Mouse (Mus musculus) fat pad, adult 2 months (tissue): Measurements from ENCODE around the gene Zmat5.
"Not testable (repeated sequence)": the region's sequence is repeated elsewhere in the genome, so short reads cannot be mapped to it uniquely, and the experiment has no call there.

Experiments used
- DNase-seq: peaks from one replicate; pipeline ENCODE4 v3.0.0-alpha.2; 2011; ENCODE audit warnings: low read depth, low spot score; ENCODE audit errors: extremely low read depth

Gene Zmat5

DNA sequence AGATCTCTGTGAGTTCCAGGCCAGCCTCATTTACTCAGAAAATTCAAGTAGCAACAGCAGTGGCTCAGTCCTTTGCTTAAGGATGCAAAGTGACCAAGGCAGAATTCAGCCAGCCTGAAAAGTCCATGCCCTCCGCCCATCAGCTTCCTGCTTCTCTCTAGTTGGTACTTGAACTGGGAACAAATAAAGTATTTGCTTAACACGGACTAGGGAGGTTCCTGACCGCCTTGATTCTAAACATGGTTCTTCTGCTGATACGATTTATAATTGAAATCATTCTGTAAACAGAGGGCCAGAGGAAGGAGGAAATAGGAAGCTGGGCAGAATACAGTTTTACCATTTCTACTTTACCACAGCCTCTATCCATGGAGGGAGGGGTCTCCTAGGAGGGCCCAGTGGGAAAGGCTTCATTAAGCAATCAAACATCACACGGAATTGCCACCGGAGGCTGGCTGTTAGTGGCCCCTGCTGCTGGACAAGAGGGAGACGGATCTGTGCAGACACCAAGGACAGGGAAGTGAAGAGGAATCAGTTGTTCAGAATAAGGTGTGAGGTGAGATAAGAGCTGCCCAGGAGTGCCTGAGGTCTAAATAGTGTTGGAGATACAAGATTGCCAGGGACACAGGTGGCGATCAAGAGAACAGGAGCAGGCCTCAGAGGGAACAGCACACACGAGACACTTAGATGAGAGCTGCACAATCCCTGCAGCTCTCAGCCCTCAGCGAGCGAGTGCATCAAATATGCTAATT lies 15.7 kb upstream of the Zmat5 start:
- no peak for DNase-seq

DNA sequence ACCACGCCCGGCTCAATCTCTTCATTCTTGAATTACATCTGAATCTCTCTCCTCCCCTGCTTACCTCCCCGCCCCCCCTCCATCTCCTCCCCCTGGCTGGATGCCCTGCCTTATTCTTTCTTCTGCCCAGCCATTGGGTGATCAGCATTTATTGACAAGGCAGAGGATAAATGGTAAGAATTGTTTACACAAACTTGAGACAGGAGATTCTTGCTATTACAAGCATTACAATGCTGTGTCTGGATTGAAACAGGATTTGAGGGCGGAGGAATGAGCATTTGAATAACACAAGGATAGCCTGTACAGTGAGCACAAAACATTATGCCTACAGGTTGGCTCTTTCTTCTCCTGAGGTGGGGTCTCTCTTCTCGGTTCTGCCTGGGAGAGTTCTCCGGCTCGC lies 14.1 kb upstream of the Zmat5 start:
- no peak for DNase-seq

DNA sequence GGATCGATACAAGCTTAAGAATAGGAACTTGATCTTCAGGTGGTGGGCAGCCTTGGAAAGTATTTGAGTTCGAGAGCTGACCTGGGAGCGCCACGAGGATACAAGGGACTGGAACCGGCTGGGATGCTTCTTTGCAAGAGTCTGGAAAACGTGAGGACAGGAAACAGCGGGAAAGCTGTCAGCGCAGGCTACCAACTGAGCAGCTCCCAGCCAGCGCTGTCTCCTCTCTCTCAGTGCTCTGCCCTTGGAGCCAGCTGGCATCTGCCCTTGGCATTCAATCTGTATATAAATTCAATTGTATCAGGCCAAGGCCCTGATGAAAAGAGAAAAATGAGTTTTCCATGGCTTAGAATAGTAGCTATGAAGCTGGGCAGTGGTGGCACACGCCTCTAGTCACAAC lies 13.3 kb upstream of the Zmat5 start:
- DNase-seq, result no peak

DNA sequence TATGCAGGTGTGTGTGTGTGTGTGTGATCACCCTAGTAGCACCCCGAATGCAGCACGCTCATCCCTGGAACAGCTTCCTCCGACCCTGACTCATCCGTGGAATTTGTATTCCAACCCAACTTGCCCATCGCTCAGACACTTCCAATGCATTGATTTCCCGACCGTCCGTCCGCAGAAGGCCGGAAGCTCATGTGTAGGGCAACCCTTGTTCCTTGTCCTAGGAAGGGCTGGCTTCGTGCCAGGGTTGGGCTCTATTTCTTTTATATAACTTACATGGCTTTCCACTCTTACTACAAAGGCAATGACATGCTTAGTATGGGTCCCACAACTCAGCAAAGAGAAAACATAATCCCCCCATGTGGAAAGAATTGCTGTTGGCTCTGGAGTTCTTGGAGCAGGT lies 12.3 kb upstream of the Zmat5 start:
- DNase-seq, result no peak

DNA sequence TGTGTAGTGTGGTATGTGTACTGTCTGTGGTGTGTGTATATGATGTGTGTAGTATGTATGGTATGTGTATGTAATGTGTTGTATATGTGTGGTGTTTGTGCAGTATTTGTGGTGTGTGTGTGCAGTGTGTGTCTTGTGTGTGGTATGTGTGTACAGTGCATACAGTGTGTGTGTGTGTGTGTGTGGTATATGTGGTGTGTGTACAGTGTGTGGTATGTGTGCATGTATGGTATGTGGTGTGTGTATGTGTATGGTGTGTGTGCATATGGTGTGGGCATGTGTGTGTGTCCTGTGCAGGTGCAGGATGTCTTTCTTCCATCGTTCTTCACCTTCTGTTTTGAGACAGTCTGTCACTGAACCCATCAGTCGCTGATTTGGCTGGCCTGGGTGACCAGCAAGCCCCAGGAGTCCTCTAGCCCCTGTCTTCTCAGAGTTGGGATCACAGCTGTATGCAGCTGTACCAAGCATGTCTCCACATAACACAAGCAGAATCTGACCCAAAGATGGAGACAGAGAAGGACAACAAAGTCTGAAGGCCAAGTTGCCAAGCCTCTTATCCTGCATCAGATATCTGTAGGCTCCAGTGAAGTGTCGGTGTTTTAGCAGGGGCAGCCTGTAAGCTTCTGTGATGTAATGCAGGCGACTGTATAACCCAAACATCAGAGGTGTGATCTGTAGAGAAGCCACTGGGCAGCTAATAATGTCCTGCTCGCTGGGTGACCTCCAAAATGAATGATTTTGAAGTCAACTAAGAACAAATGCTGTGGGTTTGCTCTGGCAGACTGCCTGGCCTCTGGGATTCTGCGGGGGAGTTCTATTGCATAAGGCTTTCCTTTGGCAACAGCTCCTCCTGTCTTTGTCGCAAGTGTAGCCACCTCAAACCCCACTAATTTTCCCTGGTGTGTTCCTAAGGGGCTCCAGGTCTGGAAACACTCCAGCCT lies 7.2 kb upstream of the Zmat5 start:
- DNase-seq, result peak; percentile 69

DNA sequence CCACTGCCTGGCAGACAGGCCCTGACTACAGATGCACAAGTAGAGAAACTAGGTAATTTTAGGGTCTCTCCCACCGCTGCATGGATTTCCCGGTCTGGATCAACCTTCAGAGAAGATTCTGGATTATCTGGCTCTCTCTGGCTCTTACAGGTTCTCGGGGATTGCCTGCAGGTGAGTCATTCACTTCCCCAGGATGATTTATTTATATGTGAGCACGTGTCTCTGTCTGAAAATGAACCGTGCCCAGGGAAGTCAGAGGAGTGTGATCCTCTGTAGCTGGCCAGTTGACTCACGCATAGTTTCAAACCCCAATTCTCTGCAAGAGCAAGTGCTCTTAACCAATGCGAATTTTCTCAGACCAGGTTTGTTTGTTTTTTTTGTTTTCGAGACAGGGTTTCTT lies 3.8 kb upstream of the Zmat5 start:
- no peak for DNase-seq

DNA sequence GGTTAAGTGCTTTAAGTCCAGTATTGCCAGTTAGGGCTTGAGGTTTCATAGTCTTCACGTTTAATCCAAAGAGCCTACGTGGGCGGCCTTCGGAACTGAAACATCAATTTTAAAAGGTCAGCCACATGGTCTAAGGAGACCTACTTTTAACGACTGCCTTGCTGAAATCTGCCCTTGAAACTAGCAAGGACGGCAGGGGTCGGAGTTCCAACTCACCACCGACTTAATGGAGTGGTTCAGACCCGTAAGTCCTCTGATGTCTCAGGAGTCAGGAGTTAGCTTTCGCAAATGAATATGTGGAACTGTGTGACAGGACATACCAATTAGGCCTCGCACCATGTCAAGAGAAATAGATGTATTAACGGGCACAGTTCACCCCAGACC lies 798 bp upstream of the Zmat5 start:
- DNase-seq, result no peak

DNA sequence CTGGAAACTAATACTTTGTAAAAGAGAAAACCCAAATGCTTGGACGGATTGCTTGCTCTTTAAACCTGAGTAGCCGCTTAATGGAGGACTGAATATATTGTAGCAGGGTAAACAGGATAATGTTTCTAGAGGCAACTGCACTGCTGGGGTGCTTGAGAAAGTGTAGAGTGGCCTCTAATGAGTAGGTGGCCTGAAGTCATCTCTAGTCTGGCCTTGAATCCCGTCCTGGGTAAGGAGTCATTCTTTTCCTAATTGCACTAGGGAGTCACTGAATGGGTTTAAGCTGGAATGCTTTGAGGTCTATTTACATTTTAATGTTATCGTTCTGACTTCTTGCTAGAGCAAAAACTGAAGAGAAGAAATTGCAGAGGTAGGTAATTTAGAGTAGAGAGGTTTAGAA lies 700 bp downstream of the Zmat5 start:
- no peak for DNase-seq

DNA sequence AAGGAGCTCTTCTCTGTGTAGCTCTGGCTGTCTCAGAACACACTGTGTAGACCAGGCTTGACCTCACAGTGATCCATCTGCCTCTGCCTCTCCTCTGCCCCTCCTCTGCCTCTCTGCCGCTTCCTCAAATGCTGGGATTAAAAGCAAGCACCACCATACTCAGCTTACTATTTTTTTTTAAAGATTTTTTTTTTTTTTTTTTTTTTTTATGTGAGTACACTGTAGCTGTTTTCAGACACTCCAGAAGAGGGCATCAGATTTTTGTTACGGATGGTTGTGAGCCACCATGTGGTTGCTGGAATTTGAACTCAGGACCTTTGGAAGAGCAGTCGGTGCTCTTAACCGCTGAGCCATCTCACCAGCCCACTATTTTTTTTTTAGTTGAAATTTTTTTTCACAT lies 5.7 kb downstream of the Zmat5 start:
- not testable (repeated sequence) for DNase-seq

DNA sequence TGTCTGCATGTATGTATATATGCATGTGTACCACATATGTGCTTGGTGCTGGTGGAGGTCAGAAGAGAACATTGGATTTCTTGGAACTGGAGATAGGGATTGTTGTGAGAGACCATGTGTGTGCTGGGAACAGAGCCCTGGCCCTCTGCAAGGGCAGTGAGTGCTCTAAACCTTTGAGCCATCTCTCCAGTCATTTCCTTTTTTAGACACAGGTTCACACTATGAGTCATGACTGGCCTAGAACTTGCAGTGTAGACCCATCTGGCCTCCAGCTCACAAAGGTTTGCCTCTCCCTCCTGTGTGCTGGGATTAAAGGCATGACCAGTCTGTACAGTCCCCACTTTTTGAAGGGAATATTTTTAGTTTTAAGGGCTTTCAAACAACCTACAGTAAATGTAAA lies 8.3 kb downstream of the Zmat5 start:
- no peak for DNase-seq

DNA sequence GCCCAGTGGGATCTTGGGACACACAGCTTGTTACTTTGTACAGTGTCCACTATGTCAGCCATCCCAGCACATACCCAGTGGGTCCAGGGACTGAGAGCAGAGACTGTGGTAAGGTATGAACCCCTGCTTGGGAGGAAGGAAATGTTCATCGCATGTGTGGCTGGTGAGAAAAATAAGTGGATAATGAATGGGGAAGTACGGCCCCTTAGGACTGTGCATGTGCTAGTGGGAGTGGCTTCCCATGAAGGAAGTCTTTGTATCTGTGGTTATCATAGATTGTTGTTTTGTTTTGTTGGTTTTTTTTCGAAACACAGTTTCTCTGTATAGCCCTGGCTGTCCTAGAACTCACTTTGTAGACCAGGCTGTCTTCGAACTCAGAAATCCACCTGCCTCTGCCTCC lies 10.2 kb downstream of the Zmat5 start:
- DNase-seq, result no peak

DNA sequence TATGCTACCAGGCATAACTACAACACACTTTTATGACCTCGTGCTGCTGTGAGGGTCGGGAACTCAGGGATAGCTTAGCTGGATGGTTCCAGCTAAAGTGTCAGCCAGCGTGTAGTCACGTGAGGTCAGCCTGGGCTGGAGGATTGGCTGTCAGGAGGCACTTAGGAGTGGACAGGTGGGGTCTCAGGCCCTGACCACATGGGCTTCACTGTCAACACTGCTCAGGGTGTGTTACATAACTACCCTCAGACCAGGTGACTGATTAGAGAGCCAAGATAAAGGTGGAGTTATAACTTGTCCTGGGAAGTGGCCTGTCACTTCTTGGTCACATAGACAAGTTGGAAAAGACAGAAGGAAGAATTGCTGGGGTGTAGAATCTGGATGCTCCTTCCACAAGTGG lies 11.1 kb downstream of the Zmat5 start:
- DNase-seq, result no peak

DNA sequence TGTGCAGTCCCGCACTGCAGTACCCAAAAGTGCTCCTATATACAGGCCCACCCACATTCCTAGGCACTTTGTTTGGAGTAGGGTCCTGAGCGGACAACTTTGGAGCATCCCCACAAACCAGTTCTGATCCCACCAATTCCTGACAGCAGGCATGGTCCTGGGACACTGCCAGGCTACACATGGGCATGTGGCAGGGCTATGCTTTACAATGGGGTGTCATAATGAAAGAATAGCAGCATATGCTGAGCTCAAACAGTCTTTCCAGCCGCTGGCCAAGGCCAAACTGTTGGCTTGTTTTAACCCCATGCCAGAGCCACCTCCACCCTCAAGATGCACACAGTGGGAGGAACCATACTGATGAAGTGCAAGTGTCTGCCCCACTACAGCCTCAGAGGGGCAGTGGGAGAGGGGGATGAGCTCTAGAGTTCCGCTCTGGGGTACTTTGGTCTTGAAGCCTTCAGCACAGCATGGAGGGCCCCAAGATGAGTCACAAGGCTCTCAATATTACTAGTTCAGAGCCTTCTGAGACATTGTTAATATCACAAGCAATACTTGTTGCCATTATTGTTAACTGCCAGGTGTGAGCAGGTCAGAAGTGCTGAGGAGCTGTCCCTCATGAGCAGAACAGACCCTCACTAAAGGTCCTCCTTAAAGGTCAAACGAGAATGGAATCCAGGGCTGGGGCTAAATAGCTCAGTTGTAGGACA lies 12.2 kb downstream of the Zmat5 start:
- DNase-seq, result no peak

DNA sequence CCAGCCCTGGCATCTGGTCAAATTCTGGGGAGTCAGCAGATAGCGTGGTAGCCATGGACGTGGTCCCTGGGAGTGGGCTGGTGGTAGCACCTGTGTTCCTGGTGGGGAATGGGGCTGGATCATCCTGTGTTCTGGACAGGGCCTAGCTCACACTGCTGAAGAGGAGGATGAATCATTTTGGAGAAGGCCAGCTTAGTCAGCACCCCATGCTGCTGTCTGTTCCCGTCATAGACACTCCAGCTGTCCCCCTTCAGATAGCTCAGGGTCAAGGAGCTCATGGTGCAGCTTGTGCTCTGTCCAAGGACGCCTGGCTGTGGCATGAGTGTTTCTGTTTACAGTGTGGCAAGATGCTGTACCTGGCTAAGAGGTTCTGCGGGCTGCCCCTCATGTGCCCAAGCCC lies 14.1 kb downstream of the Zmat5 start:
- no peak for DNase-seq

DNA sequence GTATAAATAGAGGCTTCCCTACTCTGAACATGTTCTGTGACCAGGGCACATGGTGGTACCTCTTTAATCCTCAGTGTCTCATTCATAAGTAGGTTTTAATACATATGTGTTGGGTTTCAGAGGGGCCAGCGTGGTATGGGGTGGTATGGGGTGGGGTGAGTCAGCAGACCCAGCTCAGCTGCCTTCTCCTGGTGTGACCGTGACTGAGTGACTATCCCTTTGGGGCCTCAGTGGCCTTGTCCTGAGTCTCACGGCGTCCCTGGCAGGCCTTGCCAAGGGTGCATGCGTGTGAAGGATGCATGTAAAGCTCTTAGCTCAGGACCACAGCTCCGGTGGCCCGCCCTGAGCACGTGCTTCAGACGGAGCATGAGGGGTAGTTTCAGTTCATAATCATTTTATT lies 15.5 kb downstream of the Zmat5 start:
- DNase-seq, result no peak

DNA sequence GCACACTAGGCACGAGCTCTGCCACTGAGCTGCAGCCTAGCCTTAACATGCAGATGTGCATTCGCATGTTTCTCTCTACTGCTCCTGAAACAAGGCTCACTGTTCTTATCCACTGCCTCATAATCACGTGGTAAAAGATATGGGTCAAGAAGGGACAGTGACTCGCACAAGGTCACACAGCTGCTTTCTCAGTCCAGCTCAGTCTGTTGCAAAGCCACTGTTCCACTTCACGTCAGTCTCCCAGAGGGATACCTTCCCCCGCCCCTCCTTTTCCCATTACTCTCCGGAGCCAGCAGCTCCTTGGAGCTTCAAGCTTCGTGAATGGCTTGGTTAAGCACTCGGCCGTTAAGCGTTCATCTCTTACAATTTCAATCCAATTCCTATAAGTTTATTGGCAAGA lies 15.9 kb downstream of the Zmat5 start:
- DNase-seq, result no peak

DNA sequence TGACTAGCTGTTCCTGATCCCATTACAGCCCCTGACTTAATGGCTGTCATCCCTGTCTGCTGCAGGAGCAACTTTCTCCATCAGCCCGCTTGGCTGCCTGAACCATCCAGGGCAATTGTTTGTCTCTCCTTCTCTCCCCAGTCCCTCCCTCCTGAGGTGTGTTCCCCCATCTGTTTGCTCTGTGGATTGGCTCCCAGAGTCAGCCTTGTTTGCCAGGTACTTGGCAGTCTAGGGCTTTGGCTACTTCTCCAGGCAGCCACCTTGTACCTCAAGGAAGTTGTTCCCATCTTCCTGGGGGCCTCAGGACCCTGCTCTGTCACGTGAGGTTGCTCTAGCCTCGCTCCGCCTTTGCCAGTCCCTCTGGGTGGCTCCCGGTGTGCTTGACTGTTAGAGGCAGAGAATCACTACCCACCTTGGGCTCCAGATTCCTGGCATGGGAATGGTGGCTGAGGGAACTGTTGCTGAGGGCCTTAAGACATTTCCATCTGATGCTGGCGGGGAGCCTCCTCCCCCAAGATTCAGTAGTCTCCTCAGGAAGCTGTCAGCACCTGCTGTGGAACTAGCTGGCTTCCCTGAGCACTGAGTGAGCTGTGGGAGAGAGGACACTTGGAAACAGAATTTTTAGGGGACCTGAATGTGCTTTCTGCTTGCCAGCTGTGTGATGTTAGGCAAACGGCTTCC lies 16.6 kb downstream of the Zmat5 start:
- DNase-seq, result no peak

DNA sequence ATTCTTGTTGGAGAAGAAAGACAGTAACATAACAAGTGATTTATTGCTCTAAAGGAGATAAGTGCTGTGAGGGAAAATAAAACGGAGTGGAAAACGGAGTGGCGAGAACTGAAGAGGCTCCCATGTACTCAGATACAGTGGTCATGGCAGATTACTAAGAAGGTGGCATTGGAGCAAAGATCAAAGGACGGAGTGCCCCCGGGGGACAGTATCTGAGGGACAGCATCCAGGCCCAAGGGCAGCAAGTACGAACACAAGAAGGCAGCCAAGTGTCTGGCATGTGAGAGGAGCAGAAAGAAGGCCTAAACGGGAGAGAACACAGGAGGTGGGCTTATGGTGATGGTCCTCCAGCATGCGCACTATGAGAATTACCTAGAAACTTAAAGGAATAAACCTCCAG lies 17.2 kb downstream of the Zmat5 start:
- no peak for DNase-seq

DNA sequence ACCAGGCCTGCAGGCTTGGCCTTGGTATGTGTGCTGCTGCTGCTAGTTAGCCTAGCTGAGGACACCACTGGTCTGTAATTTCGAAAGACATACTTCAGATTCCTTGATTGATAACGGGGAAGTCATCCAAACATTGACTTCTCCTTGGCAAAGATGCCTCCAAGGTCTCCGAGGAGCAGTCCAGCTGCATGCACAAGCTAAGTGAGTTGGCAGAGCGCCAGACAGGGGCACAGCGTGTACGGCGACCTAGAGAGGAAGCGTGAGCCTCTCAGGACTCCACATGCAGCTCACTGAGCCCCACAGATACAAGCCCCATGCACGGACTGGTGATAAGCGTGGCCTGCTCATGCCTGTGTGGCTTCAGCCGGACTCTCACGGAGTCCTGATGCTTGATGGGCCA lies 25.1 kb downstream of the Zmat5 start:
- DNase-seq, result peak; percentile 83

DNA sequence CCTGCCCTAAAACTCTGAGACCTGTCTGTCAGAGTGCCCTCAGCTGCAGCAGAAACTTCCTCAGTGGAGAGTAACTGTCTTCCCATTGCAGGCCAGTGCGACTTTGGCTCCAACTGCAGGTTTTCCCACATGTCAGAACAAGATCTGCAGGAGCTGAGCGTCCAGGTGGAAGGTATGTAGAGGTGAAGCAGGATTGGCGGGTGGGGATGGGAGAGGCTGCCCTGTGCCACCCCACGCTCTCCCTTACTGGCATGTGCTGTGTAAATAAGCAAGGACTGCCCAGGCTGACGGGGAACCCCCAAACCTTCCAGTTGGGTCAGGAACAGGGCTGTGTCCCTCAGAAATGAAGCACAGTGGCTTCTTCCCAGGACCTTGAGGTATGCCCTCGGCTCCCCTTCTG lies 25.6 kb downstream of the Zmat5 start:
- DNase-seq, result peak; percentile 92

DNA sequence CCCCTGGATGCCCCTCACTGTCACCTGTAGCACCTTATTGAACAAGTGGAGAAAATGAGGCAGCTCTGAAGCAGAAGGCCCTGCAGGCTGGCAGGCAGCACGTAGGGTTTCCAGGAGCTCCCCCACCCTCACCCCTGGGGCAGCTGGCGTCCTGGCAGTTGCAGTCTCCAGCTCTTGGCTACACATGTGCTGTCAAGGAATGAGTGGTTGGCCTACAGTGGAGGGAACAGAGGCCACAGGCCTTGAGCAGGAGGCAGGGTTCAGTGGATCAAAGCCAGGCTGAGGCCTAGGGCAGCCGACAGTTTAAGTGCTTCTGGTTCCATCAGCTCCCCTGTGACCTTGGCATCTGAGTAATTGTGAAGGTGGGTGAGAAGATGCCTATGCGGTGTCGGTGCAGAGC lies 26.4 kb downstream of the Zmat5 start:
- peak; percentile 46 for DNase-seq
